8 mouse cellular contexts compared by ENCODE assay signal in the genomic region with DNA sequence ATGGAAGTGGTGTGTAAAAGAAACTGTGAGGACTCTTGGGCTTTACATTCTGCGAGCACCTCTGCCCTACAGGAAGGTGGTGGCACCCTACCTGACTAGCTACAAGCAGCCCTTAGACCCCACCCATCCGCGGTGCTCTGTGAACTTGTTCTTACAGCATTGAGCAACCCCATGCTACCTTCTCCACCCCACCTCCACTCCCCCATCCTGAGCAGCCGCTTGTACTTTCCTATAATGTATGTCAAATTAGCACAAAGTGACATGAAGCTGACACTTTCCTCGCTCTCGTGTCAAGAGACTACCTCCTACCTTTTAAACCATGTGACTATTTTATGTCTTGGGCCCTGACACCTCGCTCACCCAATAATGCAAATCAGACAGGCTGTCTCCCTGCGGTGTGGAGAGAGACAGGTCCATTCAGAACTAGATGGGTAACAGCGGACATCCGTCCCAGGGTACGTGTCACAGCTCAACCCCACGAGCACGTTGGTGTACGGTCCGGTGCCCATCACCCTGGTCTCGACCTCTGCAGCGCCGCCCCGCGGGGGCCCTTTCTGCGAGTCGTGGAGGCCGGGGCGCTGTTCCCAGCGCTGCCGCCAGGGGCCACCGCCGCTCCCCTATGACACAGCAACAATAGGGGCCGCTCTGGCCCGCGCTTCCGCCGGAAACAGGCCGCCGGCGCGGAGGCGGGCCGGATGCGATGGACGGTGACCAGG. TPM values are rescaled to one million over a fixed set of nuclear protein-coding genes. Genes with fewer than 3 reads are reported as not detected.
A peak's percentile ranks its signal among the peaks of the same experiment; 100 is the strongest.
DNase-seq lines count a peak whose midpoint lies in the region; ATAC-seq lines count a peak whose summit lies in the region.

A gene (plus strand): TSS at position 680 of the 716 bp plus-strand sequence.

- H3K27ac ChIP-seq in hindbrain, embryonic 11.5 days (ENCODE audit: low read depth, low read length), result peak within 1 kb of the TSS; percentile 82

- peak within 1 kb of the TSS; percentile 68 for H3K4me3 ChIP-seq in hindbrain, embryonic 11.5 days (ENCODE audit: low read depth, low read length)

- no peaks in the 10 kb centered on the region for H3K27me3 ChIP-seq in hindbrain, embryonic 11.5 days (ENCODE audit: control insufficient read depth, insufficient read depth, low read length)

- no peaks in the 10 kb centered on the region for H3K9me3 ChIP-seq in hindbrain, embryonic 11.5 days (ENCODE audit: control insufficient read depth, low read length)

- peak; percentile 99 for ATAC-seq in hindbrain, embryonic 11.5 days (ENCODE audit: low FRiP score)

- H3K4me2 ChIP-seq in hindbrain, embryonic 11.5 days (replicated peaks; ENCODE audit: low read depth, low read length), result peak within 1 kb of the TSS; percentile 93

- peak; percentile 99 for DNase-seq in MN1 (ENCODE audit: low spot score)
- DNase-seq in cerebellum, adult 9-10 months, result peak; percentile 98
- DNase-seq in frontal cortex, adult 2 months (ENCODE audit: extremely low spot score in 1 of 2, low spot score in 1 of 2), result peak; percentile 91 to 98
- DNase-seq in hindbrain, embryonic 11.5 days (ENCODE audit: low spot score), result peak; percentile 98
- DNase-seq in layer of hippocampus, postnatal 10 days (ENCODE audit: low spot score in 2 of 2), result peak; percentile 98 to 99
- DNase-seq in lung, postnatal 10 days, result peak; percentile 97
- peak; percentile 99 for DNase-seq in ovary, postnatal 36 days (ENCODE audit: low spot score)
- peak; percentile 98 for DNase-seq in thymus, postnatal 25 days

- 9% methylated on average over 34 of the region's 41 CpGs for WGBS in hindbrain, embryonic 11.5 days

- peak within 1 kb of the TSS; percentile 81 for H3K9ac ChIP-seq in hindbrain, embryonic 11.5 days (ENCODE audit: low read depth, low read length)

- H3K36me3 ChIP-seq in hindbrain, embryonic 11.5 days (ENCODE audit: control insufficient read depth, insufficient read depth, low read length), result peaks cover 7% of the 10 kb centered on the region; the same call in 1 of the 2 replicates

- H3K4me1 ChIP-seq in hindbrain, embryonic 11.5 days (replicated peaks; ENCODE audit: control insufficient read depth, insufficient read depth, low read length), result no peaks in the 10 kb centered on the region; the same call in 1 of the 2 replicates

RNA-seq across cellular contexts. Expression of the gene that starts here (rescaled TPM):
- 94.8 and 102 TPM in 2 replicates for polyA plus RNA-seq in frontal cortex, adult 2 months (2012; rRNA removed)
- 174 and 183 TPM in 2 replicates for polyA plus RNA-seq in hindbrain, embryonic 11.5 days (2014; fragmentation: Nextera tagmentation; extraction: Ambion mirVana)
- 100 to 1,000 TPM; 107 to 117 TPM for total RNA-seq in layer of hippocampus, postnatal 10 days (2021)

Comparison
In these comparisons a context has a peak if more than half of its experiments do, and no peak if none do; other contexts are left out.
1. Peak in every context shown above with its lines: DNase-seq, ATAC-seq, H3K4me3 ChIP-seq and H3K27ac ChIP-seq.